In the genomic region with DNA sequence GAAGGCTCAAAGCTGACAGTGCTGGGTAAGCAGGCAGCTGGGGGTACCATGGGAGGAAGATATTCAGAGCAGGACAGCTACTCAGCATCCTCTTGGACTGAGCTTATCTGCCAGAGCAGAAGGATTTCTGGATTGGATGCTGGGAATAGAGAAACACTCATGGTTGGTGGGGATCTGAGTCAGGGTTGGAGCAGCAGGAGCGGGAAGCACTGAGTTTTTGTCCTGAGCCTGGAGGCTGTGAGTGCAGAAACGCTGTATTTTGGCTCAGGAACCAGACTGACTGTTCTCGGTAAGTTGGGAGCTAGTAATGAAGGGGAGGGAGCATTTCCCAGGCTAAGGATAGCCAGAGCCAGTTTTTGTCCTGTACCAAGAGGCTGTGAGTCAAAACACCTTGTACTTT, we compare ENCODE assay signal across 11 mouse cellular contexts. TPM values are rescaled to one million over a fixed set of nuclear protein-coding genes. Genes with fewer than 3 reads are reported as not detected.
DNase-seq lines count a peak whose midpoint lies in the region; ATAC-seq lines count a peak whose summit lies in the region.
"Had no signal": no experiment of that assay in that cellular context is flagged by ENCODE, and none has a peak within 500 bp of the region (broad histone marks: within the 10 kb centered on the region; RNA-seq: fewer than 3 reads in every experiment).

No protein-coding gene starts in this region.

- 0 out of 2 replicates have a peak, but pooled peaks cover 5% of the 10 kb centered on the region for H3K27me3 ChIP-seq in neural tube, embryonic 11.5 days (ENCODE audit: control insufficient read depth, insufficient read depth, low read length)
- H3K27me3 ChIP-seq in intestine, embryonic 16.5 days (replicated peaks; ENCODE audit: control insufficient read depth, insufficient read depth, low read length), result peaks cover 11% of the 10 kb centered on the region; the same call in 1 of the 2 replicates
- H3K27me3 ChIP-seq in stomach, embryonic 14.5 days (ENCODE audit: control insufficient read depth, insufficient read depth, low read length), result no peaks in the 10 kb centered on the region

- DNase-seq in embryo, embryonic 10.5 days (ENCODE audit: low spot score), result peak; percentile 5
- no peak for DNase-seq in embryo, embryonic 9.5 days (ENCODE audit: extremely low spot score)
- no peak for DNase-seq in neural tube, embryonic 11.5 days (ENCODE audit: low spot score)
- no peak for DNase-seq in neural tube, embryonic 10.5 days (ENCODE audit: extremely low spot score, low spot score)
- DNase-seq in cerebellum, postnatal 4 days (ENCODE audit: low spot score in 2 of 2), result no peak
- no peak for DNase-seq in adrenal gland, postnatal 10 days
- DNase-seq: layer of hippocampus, adult 9-11 months had no signal

- no peaks in the 10 kb centered on the region for H3K36me3 ChIP-seq in neural tube, embryonic 11.5 days (ENCODE audit: control insufficient read depth, insufficient read depth, low read length)
- H3K36me3 ChIP-seq in intestine, embryonic 16.5 days (ENCODE audit: control insufficient read depth, insufficient read depth, low read length), result no peaks in the 10 kb centered on the region
- no peaks in the 10 kb centered on the region for H3K36me3 ChIP-seq in stomach, embryonic 14.5 days (ENCODE audit: control insufficient read depth, insufficient read depth, low read length)

- H3K4me2 ChIP-seq in neural tube, embryonic 11.5 days (ENCODE audit: low read depth), result peak overlapping the region; percentile 55
- peak overlapping the region; percentile 43 for H3K4me2 ChIP-seq in intestine, embryonic 16.5 days (ENCODE audit: low read depth, low read length)
- H3K4me2 ChIP-seq in stomach, embryonic 14.5 days (replicated peaks; ENCODE audit: low read depth, low read length), result peak overlapping the region; percentile 42

- H3K9me3 ChIP-seq in neural tube, embryonic 11.5 days (ENCODE audit: control insufficient read depth, low read length), result no peaks in the 10 kb centered on the region
- no peaks in the 10 kb centered on the region for H3K9me3 ChIP-seq in intestine, embryonic 16.5 days (ENCODE audit: control insufficient read depth, low read length)
- no peaks in the 10 kb centered on the region for H3K9me3 ChIP-seq in stomach, embryonic 14.5 days (ENCODE audit: control insufficient read depth, low read depth, low read length)

- H3K4me3 ChIP-seq in neural tube, embryonic 11.5 days (ENCODE audit: low read depth, low read length), result no peak overlapping the region
- H3K4me3 ChIP-seq in intestine, embryonic 16.5 days (ENCODE audit: low read length), result no peak overlapping the region
- H3K4me3 ChIP-seq in stomach, embryonic 14.5 days (ENCODE audit: low read depth, low read length), result peak overlapping the region; percentile 8; the same call in 1 of the 2 replicates
- H3K4me3 ChIP-seq: erythroblast, embryonic 14.5 days had no signal

- H3K27ac ChIP-seq in neural tube, embryonic 11.5 days (ENCODE audit: low read depth, low read length), result no peak overlapping the region
- H3K27ac ChIP-seq in intestine, embryonic 16.5 days (ENCODE audit: low read length), result no peak overlapping the region
- H3K27ac ChIP-seq in stomach, embryonic 14.5 days (ENCODE audit: low read length), result no peak overlapping the region

- 36% methylated on average over 3 of the region's 3 CpGs for WGBS in neural tube, embryonic 11.5 days
- 17% methylated on average over 3 of the region's 3 CpGs for WGBS in intestine, embryonic 16.5 days
- 19% methylated on average over 3 of the region's 3 CpGs for whole genome bisulfite sequencing in stomach, embryonic 14.5 days

- H3K9ac ChIP-seq in neural tube, embryonic 11.5 days (ENCODE audit: low read length), result no peak overlapping the region
- H3K9ac ChIP-seq in intestine, embryonic 16.5 days (ENCODE audit: low read depth, low read length), result 0 out of 2 replicates have a peak overlapping the region, but pooled peaks have one; percentile 29
- no peak overlapping the region for H3K9ac ChIP-seq in stomach, embryonic 14.5 days (replicated peaks; ENCODE audit: low read depth, low read length)

- ATAC-seq in neural tube, embryonic 11.5 days (ENCODE audit: insufficient read depth, low FRiP score, low TSS enrichment), result no peak
- no peak for ATAC-seq in intestine, embryonic 16.5 days
- no peak for ATAC-seq in stomach, embryonic 14.5 days (ENCODE audit: insufficient number of reproducible peaks, insufficient read depth, low FRiP score, low read depth)
- ATAC-seq: activated CD4-positive, CD25-positive, alpha-beta regulatory T cell, adult 4 months had no signal

- no peaks in the 10 kb centered on the region for H3K4me1 ChIP-seq in neural tube, embryonic 11.5 days (ENCODE audit: control insufficient read depth, insufficient read depth, low read length)
- H3K4me1 ChIP-seq in intestine, embryonic 16.5 days (ENCODE audit: control insufficient read depth, insufficient read depth, low read length), result peaks cover 5% of the 10 kb centered on the region; the same call in 1 of the 2 replicates
- H3K4me1 ChIP-seq in stomach, embryonic 14.5 days (ENCODE audit: control insufficient read depth, insufficient read depth, low read length), result no peaks in the 10 kb centered on the region

RNA-seq across cellular contexts. Expression of gene Prss2, which starts 21.4 kb away (rescaled TPM):
- polyA plus RNA-seq in neural tube, embryonic 11.5 days (2014; fragmentation: Nextera tagmentation; extraction: Ambion mirVana), result not detected in 2 replicates
- 141 and 217 TPM in 2 replicates for polyA plus RNA-seq in intestine, embryonic 16.5 days (2015; fragmentation: Nextera tagmentation; extraction: Ambion mirVana)
- polyA plus RNA-seq in stomach, embryonic 14.5 days (2014; fragmentation: Nextera tagmentation; extraction: Ambion mirVana), result 6.5 TPM in 1 of 2 replicates, not detected in the other
- not detected for total RNA-seq in adrenal gland, postnatal 10 days (2021)
- polyA plus RNA-seq: erythroblast, embryonic 14.5 days had no signal

Comparison
In these comparisons a context has a peak if more than half of its experiments do, and no peak if none do; other contexts are left out.
1. RNA of gene Prss2, which starts 21.4 kb away (polyA plus RNA-seq): 141 to 217 TPM in intestine, embryonic 16.5 days; not detected in neural tube, embryonic 11.5 days and 6.5 TPM in stomach, embryonic 14.5 days; every median in the first group is over 10 times any median in the second.
2. Peak in every context shown above with its lines, with median percentiles within 50 percentile points of each other: H3K4me2 ChIP-seq.